Mouse (Mus musculus): ENCODE measurements around the gene B3gat1.

B3gat1 gene

DNA sequence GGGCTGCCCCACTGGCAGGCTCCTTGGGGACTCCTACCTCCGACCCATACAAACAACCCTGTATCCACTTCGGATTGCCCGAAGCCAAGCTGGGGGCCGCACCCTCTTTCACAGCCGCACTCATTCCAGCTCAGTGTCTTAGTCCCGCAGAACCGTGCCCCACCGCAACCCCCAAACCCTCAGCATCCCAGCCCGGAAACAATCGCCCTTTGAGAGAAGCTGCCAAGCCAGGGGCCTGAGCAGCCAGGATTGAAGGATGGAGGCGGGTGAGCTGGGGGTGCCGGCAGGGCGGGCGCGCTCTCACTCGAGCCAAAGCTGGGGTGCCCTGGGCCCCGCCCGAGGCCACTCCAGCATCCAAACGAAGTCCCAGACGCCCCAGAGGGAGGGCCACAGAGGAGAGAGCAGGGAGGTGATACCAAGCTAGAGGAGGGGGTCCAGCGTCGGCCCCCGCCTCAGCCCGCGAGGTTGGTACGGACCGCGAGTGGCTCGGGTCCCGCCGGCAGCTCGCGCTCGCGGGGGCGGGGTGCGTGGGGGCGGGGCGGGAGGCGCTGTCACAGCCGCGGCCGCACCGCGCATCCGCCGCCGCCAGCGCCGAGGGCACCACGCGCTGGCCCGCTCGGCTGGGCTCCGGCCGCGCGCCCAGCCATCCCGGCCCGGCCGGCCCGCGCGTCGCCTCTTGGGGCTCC is at the start of gene B3gat1:
Gene B3gat1 (plus strand): TSS at position 523 of the 686 bp plus-strand sequence.
- peak; percentile 9 for DNase-seq (ENCODE audit: low read depth, low spot score)

DNA sequence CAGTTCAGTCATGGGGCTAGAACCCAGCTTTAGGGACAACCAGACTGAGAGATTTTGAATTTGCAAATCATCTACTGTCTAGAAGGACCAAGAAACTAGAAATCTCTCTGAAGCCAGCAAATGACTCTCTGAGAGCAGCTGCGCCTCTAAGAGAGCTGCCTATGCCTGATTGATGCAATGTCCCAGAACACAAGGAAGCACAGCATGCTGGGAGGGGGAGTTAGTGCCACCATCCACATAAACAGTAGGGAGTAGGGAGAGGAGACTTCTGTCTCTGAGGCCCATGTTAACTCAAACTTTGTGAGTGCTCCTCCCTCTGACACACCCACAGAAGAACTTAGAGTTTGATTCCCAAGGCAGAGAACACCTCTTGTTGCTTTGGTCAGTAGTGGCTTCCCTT is 44.4 kb upstream of the B3gat1 start:
- DNase-seq (ENCODE audit: low read depth, low spot score), result no peak

GRCm38 (mm10) chr9:26689956-26690698 is 43.4 kb upstream of the B3gat1 start:
- no peak for DNase-seq (ENCODE audit: low read depth, low spot score)

GRCm38 (mm10) chr9:26692641-26693040 is 40.9 kb upstream of the B3gat1 start:
- DNase-seq (ENCODE audit: low read depth, low spot score), result no peak

- no peak for DNase-seq (ENCODE audit: low read depth, low spot score)
Observed at GRCm38 (mm10) chr9:26694656-26695055, 38.9 kb upstream of the B3gat1 start.

DNA sequence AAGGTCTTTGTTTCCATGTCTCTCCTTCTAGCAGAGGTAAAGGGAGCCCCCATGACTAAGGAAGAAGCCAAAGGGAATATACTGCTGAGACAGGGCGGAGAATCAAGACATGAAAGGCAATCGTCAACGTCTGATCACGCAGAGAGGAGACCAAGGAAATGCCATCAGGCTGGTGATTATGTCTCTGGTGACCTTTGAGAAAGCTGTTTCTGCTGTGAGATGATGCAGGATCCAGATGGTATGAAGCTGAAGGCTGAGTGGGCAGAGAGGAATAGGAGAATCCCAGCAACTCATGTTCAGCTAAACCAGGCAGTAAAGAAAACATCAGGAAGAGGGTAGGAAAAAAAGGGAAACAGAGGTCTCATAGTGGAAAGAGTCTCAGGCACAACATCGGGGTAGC is 38.4 kb upstream of the B3gat1 start:
- no peak for DNase-seq (ENCODE audit: low read depth, low spot score)

DNA sequence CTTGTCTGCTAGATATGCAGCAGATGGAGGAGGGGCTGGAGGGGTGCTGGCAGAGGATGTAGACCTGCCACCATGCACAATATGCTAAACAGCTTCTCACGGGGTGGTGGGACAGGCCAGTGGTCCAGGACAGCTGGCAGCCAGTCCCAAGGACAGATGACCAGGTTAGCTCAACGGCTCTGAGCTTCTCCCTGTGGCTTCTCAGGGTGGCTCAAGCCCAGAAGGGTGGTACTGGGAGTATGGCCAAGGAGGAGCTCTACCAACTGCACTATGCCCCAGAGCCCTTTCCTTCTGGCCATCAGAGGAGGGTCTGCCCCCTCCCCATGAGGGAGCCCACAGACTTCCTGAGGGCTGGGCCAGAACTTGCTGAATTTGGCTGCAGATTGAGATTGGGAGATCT is 35.2 kb upstream of the B3gat1 start:
- no peak for DNase-seq (ENCODE audit: low read depth, low spot score)

GRCm38 (mm10) chr9:26700329-26700728 is 33.2 kb upstream of the B3gat1 start:
- no peak for DNase-seq (ENCODE audit: low read depth, low spot score)

DNA sequence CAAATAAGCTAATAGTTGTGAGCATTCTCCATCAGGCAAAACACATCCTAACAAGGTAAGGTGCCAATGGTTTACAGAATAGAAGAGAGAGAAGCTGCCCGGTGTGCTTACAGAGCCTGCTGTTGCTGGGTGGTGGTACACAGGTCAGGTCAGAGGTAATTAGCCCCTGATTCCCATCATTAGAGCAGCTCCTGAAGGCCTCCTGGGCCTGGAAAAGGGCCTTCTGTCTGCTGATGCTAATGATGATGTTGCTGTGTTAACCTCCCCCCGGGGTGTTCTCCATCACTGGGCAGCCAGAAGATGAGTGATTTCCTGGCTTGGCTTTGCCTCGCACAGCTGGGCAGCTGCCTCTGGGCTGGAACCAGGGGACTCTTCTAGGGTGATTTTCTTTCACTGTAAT is 15.1 kb upstream of the B3gat1 start:
- no peak for DNase-seq (ENCODE audit: low read depth, low spot score)

DNA sequence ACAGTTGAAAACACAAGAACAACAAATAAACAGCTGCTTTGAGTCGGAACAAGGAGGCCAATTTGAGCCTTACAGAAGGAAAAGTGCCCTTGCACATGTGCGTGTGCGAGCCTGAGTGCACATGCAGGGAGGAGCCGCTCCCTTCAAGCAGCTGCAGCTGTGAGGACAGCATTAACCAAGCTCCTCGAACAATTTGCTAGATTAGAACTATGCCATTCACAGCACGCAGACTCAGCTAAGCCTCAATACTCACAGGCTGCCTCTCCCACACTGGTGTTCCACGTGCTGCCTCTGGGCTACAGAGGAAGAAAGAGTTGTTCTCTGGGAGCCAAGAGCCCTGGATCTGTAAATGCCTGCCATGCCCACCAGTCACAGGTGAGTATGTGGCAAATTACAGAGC is 11.8 kb upstream of the B3gat1 start:
- no peak for DNase-seq (ENCODE audit: low read depth, low spot score)

GRCm38 (mm10) chr9:26725709-26726108 is 7.8 kb upstream of the B3gat1 start:
- no peak for DNase-seq (ENCODE audit: low read depth, low spot score)

DNA sequence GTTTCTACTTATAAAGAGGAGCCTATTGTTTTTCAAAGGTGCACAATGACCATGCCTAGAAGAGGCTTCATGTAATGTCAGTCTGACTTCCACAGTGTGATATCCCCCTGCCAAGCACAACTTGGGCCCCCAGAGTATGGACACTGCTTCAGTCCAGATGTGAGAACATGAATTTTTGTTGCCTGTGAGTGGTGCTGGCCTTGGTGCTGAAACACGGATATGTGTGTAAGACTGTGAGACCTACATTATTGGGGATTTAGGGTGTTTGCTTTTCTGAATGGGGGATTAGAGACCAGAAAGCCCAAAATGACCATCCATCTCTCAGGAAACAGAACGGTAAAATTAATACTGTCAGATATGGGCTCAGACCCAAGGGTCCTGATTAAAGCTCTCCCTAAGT is 6.1 kb upstream of the B3gat1 start:
- DNase-seq (ENCODE audit: low read depth, low spot score), result peak; percentile 31

- no peak for DNase-seq (ENCODE audit: low read depth, low spot score)
Observed at GRCm38 (mm10) chr9:26728556-26728955, 5.0 kb upstream of the B3gat1 start.

- DNase-seq (ENCODE audit: low read depth, low spot score), result no peak
Observed at GRCm38 (mm10) chr9:26733986-26734385, 458 bp downstream of the B3gat1 start.

GRCm38 (mm10) chr9:26737116-26737515 is 3.6 kb downstream of the B3gat1 start:
- no peak for DNase-seq (ENCODE audit: low read depth, low spot score)

GRCm38 (mm10) chr9:26742817-26743216 is 9.3 kb downstream of the B3gat1 start:
- DNase-seq (ENCODE audit: low read depth, low spot score), result no peak

GRCm38 (mm10) chr9:26747121-26747520 is 13.6 kb downstream of the B3gat1 start:
- DNase-seq (ENCODE audit: low read depth, low spot score), result no peak

DNA sequence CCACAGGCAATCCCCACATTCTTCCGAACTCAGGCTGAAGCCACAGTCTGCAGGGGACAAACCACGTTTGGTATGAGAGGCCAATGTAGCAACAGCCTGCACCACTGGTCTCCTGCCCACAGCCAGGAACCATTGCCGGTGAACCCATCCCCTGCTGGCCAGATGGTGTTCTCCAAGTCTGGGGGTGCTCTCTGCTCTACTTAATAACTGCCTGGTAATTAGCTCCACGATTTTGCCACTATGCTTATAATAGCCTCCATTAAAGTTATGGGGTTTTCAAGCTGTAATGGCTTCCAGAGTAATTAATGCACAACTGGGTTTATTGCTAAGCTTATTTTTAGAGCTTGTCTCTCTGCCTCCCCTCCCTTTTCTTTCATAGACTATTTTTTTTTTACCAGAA is 15.4 kb downstream of the B3gat1 start:
- no peak for DNase-seq (ENCODE audit: low read depth, low spot score)

GRCm38 (mm10) chr9:26760081-26760480 is 26.6 kb downstream of the B3gat1 start:
- DNase-seq (ENCODE audit: low read depth, low spot score), result peak; percentile 58

DNA sequence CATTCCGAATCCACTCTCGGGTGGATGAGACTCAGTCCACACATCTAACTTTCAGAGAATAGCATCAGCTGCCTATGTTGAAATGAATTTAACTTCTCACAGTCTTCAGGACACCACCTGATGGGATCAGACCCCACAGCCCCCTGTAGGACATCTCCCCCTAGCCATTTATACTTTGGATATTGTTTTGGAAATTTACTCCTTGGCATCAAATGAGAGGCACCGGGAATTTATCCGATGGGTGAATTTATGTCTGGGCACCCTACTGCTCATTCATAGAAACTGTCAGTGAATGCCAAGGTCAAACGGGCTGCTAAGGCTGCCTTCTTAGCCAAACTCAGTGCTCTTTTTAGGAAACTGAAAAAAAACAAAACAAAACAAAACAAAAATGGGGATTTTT is 27.0 kb downstream of the B3gat1 start:
- DNase-seq (ENCODE audit: low read depth, low spot score), result no peak

DNA sequence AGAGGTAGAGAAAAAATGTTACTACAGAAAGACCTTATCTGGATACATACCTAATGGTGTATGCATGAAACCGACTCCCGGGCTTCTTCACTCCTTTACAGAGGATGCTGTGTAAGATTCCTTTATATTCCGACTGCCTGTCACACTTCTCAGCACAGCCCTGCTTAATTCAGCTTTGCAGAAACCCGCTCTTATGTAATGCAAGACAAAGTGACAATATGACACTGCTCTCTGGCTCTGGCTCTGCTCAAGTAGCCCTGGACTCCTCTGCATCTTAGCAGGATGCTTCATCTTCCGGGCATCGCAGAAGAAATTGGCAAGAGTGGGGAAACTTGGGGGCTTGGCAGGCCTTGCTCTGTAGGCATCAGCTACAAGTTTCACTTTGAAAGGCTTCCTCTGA is 28.9 kb downstream of the B3gat1 start:
- DNase-seq (ENCODE audit: low read depth, low spot score), result no peak

- DNase-seq (ENCODE audit: low read depth, low spot score), result no peak
Observed at GRCm38 (mm10) chr9:26768181-26768580, 34.7 kb downstream of the B3gat1 start.

DNA sequence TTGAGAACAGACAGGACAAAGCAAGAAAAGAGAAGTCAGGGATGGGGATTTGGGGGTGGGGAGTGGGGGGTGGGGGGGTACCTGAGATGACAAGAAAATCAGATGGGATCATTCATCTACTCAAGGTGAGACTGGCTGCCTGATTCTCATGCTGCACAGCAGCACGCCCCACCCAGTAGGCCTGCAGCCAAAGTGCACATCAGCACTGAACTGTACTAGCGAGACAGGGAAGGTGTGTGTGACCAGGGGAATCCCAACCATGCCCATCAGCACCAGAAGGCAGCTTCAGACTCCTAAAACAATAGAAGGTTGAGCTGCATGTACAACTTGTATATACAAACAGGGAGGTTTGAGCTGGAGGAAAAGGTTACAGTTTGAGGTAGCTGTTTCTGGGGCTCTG is 42.2 kb downstream of the B3gat1 start:
- DNase-seq (ENCODE audit: low read depth, low spot score), result no peak
